Mouse (Mus musculus): ENCODE measurements around the gene Bicc1.

The Bicc1 gene

GRCm38 (mm10) chr10:71156569-71156968 is 2.9 kb downstream of the Bicc1 start:
- no peak for DNase-seq

- no peak for DNase-seq
Observed at GRCm38 (mm10) chr10:71153610-71154009, 5.9 kb downstream of the Bicc1 start.

DNA sequence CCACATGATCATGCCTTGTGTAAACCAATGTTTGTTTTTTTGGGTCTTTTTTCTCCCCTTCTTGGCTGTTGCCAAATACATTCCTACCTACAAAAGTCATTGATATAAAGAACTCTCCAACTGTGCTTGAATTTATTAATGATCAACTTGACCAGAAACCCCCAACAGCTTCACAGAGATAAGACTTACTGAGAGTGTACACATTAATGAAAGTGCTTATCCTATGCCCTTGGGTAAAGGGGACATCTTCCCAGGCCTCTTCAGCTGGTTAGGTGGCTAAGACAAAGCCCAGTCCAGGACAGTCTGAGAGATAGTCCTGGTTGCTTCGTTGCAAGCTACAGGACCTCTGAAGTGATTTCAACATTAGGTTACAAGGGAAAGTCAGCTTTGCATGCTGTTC is 6.4 kb downstream of the Bicc1 start:
- DNase-seq: no peak

GRCm38 (mm10) chr10:71150486-71150885 is 9.0 kb downstream of the Bicc1 start:
- DNase-seq: no peak

DNA sequence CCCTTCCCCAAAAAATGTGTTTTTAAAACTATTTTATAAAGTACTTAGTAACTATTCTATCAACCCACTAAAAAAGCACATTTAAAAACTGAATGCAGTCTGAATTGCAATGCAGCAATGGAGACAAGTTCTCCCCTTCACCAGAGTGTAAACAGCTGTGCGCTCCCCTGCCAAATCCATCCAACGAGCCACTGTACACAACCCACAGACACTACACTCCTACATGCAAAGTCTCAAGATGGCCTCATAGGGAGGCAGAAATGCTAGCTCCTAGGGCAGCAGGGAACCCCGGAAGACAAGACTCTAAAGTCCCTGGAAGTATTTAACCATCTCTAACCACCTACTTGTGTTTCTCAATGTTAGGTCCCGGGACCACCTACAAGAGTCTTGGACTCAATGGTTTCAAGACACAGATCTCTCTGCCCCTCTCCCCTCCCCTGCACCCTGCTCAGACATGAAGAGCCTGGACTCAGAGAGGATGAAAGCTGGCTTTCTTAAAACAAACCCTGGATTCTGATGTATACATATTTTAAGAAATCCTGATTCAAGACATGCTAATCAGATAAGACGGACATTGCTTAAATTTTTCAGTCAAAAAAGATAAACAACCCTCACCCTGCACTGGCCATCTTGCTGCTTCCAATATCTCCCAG is 10.4 kb downstream of the Bicc1 start:
- DNase-seq: no peak

DNA sequence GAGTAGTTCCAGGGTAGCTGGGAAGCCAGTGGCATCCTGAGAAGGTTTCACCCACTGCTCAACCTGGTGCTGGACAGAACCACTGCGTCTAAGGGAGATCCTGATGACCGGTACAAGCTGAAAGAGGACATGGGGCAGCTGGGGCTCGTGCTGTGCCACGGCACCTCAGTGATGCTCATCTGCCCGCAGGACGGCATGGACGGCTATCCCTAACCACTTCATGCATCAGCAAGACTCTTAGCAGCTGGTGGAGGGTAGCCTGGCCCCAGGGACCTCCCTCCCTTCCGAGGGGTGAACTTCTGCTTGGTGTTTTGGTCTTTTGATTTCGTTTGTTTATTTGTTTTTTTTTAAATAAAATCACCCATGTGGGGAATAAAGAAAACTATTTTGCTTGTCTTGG is 11.3 kb downstream of the Bicc1 start:
- DNase-seq: no peak

- DNase-seq: peak; percentile 18
Observed at GRCm38 (mm10) chr10:71146681-71147615, 12.6 kb downstream of the Bicc1 start.

GRCm38 (mm10) chr10:71145801-71146200 is 13.7 kb downstream of the Bicc1 start:
- DNase-seq: no peak

GRCm38 (mm10) chr10:71144191-71144590 is 15.3 kb downstream of the Bicc1 start:
- no peak for DNase-seq

- no peak for DNase-seq
Observed at GRCm38 (mm10) chr10:71142568-71142967, 16.9 kb downstream of the Bicc1 start.

DNA sequence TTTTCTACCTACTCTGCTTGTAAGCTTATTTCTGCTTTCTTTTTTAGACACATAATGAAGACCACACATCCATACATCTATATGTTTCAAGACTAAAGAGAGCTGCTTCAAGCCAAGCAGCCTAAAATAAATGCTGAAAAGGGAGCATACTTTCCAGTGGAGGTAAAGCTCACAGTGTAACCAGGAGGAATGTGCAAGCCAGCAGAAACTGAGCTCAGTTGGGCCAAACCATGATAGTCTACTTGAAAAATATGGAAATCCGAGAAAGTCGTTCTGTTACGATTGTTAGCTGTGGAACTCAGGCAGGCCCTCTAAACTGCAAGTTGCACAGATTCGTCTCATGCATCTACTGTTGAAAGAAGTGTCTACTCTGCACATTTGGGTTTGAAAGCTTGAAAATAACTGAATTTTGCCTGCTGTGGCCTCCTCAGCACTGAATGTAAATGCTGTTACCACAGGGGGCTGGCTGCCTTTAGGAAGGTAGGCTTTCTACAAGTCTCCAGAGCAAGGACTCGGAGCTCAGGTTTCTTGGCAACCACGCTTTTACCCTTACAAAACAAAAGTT is 19.1 kb downstream of the Bicc1 start:
- no peak for DNase-seq

- DNase-seq: no peak
Observed at GRCm38 (mm10) chr10:71138852-71139197, 20.7 kb downstream of the Bicc1 start.

DNA sequence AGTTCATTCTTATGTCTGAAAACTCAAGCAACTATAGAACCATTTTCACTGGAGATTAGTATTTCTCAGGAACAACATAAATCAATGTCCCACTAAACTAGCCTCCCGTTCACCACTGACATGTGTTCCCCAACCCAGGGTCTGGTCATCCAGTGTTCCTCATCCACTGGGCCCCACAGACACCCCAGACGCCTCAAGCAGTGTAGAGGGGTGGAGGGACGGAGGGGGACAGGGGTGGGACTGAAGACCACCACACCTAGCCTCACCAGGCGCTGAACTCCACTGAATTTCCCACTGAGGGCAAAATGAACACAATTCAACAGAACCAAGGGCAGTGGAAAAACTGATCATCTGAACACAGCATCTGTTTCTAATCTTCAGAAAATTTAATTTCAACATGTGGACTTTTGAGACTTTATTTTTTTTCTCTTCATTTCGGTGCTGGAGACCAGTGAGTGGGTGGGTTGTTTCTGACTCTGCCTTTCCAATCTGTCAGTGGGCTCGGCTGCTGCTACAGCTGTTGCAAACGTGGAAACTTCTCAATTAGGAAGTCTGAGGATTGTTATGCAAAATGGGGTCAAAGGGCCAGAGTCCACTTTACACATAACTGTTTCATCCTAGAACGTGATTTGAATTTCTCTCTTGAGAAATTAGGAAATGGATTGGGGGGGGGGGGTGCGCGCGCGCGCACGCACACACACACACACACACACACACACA is 21.2 kb downstream of the Bicc1 start:
- DNase-seq: no peak

- DNase-seq: no peak
Observed at GRCm38 (mm10) chr10:71137606-71138005, 21.9 kb downstream of the Bicc1 start.

DNA sequence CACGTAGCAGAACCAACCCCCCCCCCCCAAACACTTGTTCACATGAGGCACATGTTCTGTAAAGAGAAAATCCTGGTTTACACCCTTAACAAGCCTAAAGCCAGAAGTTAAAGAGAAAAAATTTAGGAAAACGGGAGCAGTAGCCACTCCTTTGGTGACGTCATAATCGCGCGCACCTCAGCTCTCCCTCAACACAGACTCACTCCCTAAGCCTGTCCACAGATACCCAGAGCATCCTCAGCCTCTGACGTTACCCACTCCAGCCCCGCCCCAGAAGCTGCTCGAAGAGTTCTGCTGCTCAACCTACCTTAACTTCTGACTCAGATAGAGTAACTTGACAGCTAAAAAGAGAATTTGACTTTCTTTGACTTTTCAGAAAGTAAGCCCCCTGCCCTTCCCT is 28.2 kb downstream of the Bicc1 start:
- DNase-seq: no peak

DNA sequence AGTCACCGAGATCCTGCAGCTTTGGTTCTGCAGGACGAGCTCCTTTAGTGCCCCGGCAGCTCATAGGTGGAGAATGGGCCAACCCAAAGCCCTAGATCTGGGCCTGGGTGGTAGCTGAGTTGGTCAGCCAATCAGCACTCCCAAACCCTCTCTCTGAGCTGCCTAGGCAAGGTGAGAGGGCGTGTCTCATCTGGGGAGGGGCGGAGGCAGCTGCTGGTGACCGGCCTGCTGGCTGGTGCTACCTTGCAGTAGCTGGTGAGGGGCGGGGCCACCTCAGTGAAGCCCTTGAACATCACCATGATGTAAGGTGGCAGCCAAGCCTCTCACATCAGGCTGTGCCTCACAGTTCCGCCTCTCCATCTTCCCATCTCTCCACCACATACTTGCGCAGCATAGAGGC is 29.2 kb downstream of the Bicc1 start:
- DNase-seq: no peak

DNA sequence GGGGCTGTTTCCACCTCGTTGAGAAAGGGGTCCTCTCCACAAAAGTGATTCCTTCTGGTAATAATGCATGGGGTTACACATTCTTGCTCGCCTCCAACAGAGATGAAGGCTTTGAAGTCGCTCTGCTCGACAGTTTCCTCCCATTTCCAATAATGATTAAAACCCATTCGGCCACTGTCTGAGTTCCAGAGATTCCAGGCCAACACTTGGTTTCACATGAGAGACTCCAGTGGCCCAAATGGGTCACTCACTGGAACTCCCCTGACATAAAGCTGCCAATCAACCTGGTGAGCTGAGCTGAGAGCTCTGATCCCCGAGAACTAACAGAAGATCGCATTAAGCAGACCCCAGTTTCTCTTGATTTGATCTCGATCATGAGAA is 31.6 kb downstream of the Bicc1 start:
- DNase-seq: no peak

DNA sequence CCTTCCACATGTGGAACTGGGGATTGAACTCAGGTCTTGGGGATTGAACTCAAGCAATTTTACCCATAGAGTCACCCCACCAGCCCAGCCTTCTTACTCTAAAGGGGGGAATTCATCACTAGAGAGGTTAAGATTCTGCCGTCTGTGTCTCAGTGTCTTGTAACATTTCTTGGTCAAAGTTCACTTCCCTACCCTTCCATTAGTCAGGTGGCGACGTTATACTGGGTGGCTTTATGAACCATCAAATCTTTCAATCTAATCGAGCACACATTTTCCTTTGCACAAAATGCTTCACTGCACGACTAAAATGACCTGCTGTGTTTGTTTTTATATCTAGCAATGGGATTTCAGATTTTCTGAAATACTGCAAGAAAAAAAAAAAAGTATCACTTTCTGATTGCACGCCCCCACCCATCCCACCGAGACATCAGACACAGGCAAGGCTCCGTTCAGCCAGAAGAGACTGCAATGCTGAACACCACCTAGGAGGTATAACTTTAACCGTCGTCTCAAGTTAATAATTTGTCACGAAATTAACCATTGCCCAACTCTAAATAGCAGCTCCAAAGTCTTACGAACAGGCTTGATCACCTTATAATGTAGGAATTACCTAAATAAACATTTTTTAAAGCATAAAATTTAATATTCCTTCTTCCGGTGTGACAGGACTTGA is 32.1 kb downstream of the Bicc1 start:
- no peak for DNase-seq

GRCm38 (mm10) chr10:71123974-71124373 is 35.5 kb downstream of the Bicc1 start:
- no peak for DNase-seq

GRCm38 (mm10) chr10:71123395-71123794 is 36.1 kb downstream of the Bicc1 start:
- DNase-seq: no peak

GRCm38 (mm10) chr10:71122480-71122879 is 37.0 kb downstream of the Bicc1 start:
- DNase-seq: no peak

DNA sequence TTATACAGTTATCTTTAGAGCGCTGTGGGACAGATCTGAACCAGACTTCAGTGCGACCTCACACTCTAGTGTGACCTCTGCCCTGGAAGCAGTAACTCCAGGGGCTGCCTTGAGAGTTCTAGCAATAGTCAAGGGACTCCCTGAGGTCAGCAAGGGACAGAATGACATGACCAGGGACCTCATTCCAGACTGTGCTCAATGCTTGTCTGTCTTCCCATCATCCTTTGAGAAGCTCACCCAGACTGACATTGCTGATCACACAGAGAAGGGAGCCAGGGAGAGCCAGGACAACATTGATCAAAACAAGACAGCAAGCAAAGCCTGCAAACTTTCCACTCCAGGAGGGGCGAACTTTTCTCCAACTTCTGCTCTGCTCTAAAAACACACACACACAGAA is 38.7 kb downstream of the Bicc1 start:
- DNase-seq: no peak
